Mouse (Mus musculus) kidney, adult 2 months (tissue): ENCODE results near the gene Aftph.

Experiments used
- CTCF ChIP-seq: fragments of 200-500 bp; conservative IDR thresholded peaks from 2 replicates; pipeline ENCODE4 v1.5.1; 2011; ENCODE audit warnings: low read depth, mild to moderate bottlenecking, control low read depth, low read length, moderate library complexity, mixed read lengths; ENCODE audit not compliant: insufficient read depth, insufficient read length
- POLR2A ChIP-seq: fragments of 200-500 bp; IDR thresholded peaks from one replicate; pipeline ENCODE4 v1.6.1; 2011; ENCODE audit warnings: low read depth, low read length, control low read depth

- TF ChIP-seq CTCF (no peak), POLR2A (no peak)
Observed at GRCm38 (mm10) chr11:20639918-20640447, 101.4 kb downstream of the Aftph start.
